Mouse (Mus musculus) liver, embryonic 14.5 days (tissue): ENCODE measurements around the gene Trip4.

Experiments used
- CTCF ChIP-seq: IDR thresholded peaks from 2 replicates; pipeline ENCODE4 v1.5.1; 2016; ENCODE audit warnings: antibody characterized with exemption, low read depth, control low read depth
- EP300 ChIP-seq: IDR thresholded peaks from 2 replicates; pipeline ENCODE4 v1.6.1; 2016; ENCODE audit warnings: antibody characterized with exemption, low read depth

DNA sequence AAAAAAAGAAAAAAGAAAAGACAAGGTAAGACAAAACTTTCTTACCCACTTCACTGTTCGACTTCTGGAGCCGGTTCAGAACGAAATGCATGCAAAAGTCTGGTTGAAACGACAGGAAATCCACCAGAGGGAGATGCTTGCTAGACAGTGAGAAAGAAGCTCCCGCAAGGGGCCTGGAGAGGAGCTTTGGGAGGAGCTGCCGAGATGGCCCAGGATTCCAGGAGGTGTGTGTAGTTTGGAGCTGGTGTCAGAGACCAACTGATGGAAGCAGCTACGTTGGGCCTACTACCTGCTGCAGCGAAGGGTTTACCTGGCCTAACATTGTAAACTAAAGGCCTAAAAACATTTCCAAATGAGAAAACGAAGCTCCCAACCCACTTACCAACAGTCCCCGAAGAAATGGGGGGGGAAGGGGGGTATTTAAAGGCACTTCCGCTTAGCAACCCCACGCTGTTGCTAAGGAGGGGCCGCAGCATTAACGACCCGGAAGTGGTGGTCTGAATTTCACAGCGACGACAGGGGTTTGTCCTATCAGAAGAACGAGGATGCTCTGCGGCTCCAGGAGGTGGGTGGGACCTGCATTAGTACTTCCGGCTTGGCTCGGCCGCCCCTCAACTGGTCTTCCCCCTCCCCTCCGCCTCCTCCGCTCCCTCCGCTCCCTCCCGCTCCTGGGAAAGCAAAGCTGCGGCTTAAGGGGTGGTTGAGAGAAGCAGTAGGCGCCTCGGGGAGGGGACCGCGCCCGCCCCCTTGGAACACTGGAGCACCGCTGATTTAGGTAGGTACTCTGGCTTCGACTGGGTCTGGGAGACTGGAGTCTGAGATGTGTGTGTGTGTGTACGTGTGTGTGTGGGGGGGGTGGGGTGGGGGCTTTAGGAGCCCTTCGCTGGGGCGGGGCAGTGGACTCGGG is at the start of gene Trip4, which contains the start of gene Csnk1g1:
- TF ChIP-seq CTCF, result peak; percentile 45
- no peak for TF ChIP-seq EP300
